Mouse (Mus musculus) gastrocnemius, postnatal 4 days (tissue): ENCODE measurements around the gene Inka1. TPM values are rescaled to one million over a fixed set of nuclear protein-coding genes. Genes with fewer than 3 reads are reported as not detected.

Experiments used
- DNase-seq, 2 experiments: peaks; one replicate each; pipeline ENCODE4 v3.0.0; 2021 to 2022; ENCODE audit warnings: low spot score in 2 of 2, mixed read lengths in 2 of 2
- total RNA-seq, 2 experiments: library from RNA; stranded (reverse); gene quantifications; 2 replicates each; pipeline ENCODE4 v1.2.3; 2021

The Inka1 gene
- total RNA-seq, 2 experiments from 2014 or later, result 18.8 to 22.1 TPM

- no peak for DNase-seq
Observed at GRCm38 (mm10) chr9:107959896-107960295, 25.8 kb downstream of the Inka1 start.

GRCm38 (mm10) chr9:107957141-107957540 is 28.5 kb downstream of the Inka1 start:
- no peak for DNase-seq

- no peak for DNase-seq
Observed at GRCm38 (mm10) chr9:107955613-107956289, 29.9 kb downstream of the Inka1 start.

GRCm38 (mm10) chr9:107950460-107951355 is 35.0 kb downstream of the Inka1 start:
- DNase-seq, result peak; percentile 84 to 95

GRCm38 (mm10) chr9:107949922-107950235 is 35.8 kb downstream of the Inka1 start, which contains the start of gene Traip:
Gene Traip, plus strand, starts transcription at chr9:107950136.
- DNase-seq, result no peak

GRCm38 (mm10) chr9:107949184-107949921 is 36.3 kb downstream of the Inka1 start:
- DNase-seq, result no peak

- DNase-seq, result peak in 1 of 2 experiments; percentile 43
Observed at GRCm38 (mm10) chr9:107947241-107948194, 38.2 kb downstream of the Inka1 start.

GRCm38 (mm10) chr9:107936831-107937230 is 48.8 kb downstream of the Inka1 start:
- DNase-seq, result no peak

- DNase-seq, result no peak
Observed at GRCm38 (mm10) chr9:107936215-107936822, 49.4 kb downstream of the Inka1 start.

- DNase-seq, result peak in 1 of 2 experiments; percentile 33
Observed at GRCm38 (mm10) chr9:107935790-107936214, 49.9 kb downstream of the Inka1 start.

- DNase-seq, result no peak
Observed at GRCm38 (mm10) chr9:107935374-107935773, 50.3 kb downstream of the Inka1 start, which contains the start of gene Camkv. Gene Camkv, plus strand, starts transcription at chr9:107935674.

Other genes starting within 250 kb of the Inka1 start
- 100 to 1,000 TPM in 1 of 2 experiments, 10 to 100 TPM in 1; 73.6 to 101 TPM for gene Rbm5, start 214.9 kb downstream of the Inka1 start, total RNA-seq
- 10 to 100 TPM; 40.7 to 47.3 TPM for gene Rbm6, start 112.6 kb downstream of the Inka1 start, total RNA-seq
- 1 to 10 TPM; 5.3 to 6.2 TPM for gene Mon1a, start 97.7 kb downstream of the Inka1 start, total RNA-seq
- gene Mst1r, start 79.0 kb downstream of the Inka1 start, total RNA-seq, result 1 to 10 TPM; 5.3 to 5.4 TPM
- gene Actl11, start 57.4 kb downstream of the Inka1 start, total RNA-seq, result not detected
- under 1 TPM; 0.41 to 0.52 TPM for gene Camkv, start 50.2 kb downstream of the Inka1 start, total RNA-seq
- 1 to 10 TPM; 6.7 to 7.2 TPM for gene Traip, start 35.7 kb downstream of the Inka1 start, total RNA-seq
- gene Uba7, start 10.4 kb downstream of the Inka1 start, total RNA-seq, result 10 to 100 TPM in 1 of 2 experiments, 1 to 10 TPM in 1; 7.8 to 12.7 TPM
- under 1 TPM; 0.76 to 0.91 TPM for gene Gm20661, start 2.8 kb downstream of the Inka1 start, total RNA-seq
- gene Cdhr4, start 6.6 kb upstream of the Inka1 start, total RNA-seq, result 1 to 10 TPM; 1.4 to 1.7 TPM
- under 1 TPM; 0.32 to 0.86 TPM for gene Gm20662, start 10.5 kb upstream of the Inka1 start, total RNA-seq
- 10 to 100 TPM; 59.7 to 66.2 TPM for gene Ip6k1, start 16.6 kb upstream of the Inka1 start, total RNA-seq
- 10 to 100 TPM; 18.2 to 20.6 TPM for gene Gmppb, start 63.4 kb upstream of the Inka1 start, total RNA-seq
- 1 to 10 TPM; 3.2 to 3.4 TPM for gene Amigo3, start 67.3 kb upstream of the Inka1 start, total RNA-seq
- under 1 TPM in 1 of 2 experiments, not detected in 1; 0.36 TPM for gene Mst1, start 94.6 kb upstream of the Inka1 start, total RNA-seq
- gene Rnf123, start 97.5 kb upstream of the Inka1 start, total RNA-seq, result 10 to 100 TPM; 83.8 to 94.8 TPM
- gene Apeh, start 108.7 kb upstream of the Inka1 start, total RNA-seq, result 10 to 100 TPM; 47.7 to 51.5 TPM
- gene Bsn, start 204.5 kb upstream of the Inka1 start, total RNA-seq, result under 1 TPM; 0.39 to 0.41 TPM